Mouse (Mus musculus) CH12.LX (cell line): ENCODE measurements around the gene Ascl5. TPM values are rescaled to one million over a fixed set of nuclear protein-coding genes. Genes with fewer than 3 reads are reported as not detected.

ENCODE experiments used
- DNase-seq: peaks from one replicate; pipeline ENCODE4 v3.0.0-alpha.2; 2013; ENCODE audit errors: extremely low read depth
- H3K27ac ChIP-seq: 2 replicates; pipeline ENCODE4 v1.5.1; 2012; ENCODE audit warnings: low read depth, mild to moderate bottlenecking, control low read depth, moderate library complexity; ENCODE audit not compliant: insufficient read depth
- H3K27me3 ChIP-seq: replicated peaks from 2 replicates; pipeline ENCODE3; 2012; ENCODE audit warnings: inconsistent platforms
- H3K36me3 ChIP-seq, 2 experiments: replicated peaks in 1 of 2; 2 replicates each; pipeline versions ENCODE3 to v1.6.1; 2012; ENCODE audit warnings: inconsistent platforms in 1 of 2, low read length in 1 of 2, mild to moderate bottlenecking in 1 of 2, mixed read lengths in 1 of 2, moderate library complexity in 1 of 2; ENCODE audit not compliant: control insufficient read depth in 1 of 2, insufficient read depth in 1 of 2
- H3K4me1 ChIP-seq, 2 experiments: 2 replicates each; pipeline ENCODE4 v1.6.1; 2012; ENCODE audit warnings: inconsistent platforms in 1 of 2, moderate library complexity in 1 of 2; ENCODE audit not compliant: insufficient read depth in 2 of 2, control insufficient read depth in 1 of 2
- H3K4me2 ChIP-seq: 2 replicates; pipeline ENCODE4 v1.6.1; 2012; ENCODE audit warnings: low read depth, mild to moderate bottlenecking, control low read depth; ENCODE audit not compliant: poor library complexity, insufficient read depth, severe bottlenecking
- H3K4me3 ChIP-seq, 3 experiments: fragments of 150-350 bp in 1 of 3; sonication (generic) in 1 of 3; replicated peaks in 1 of 3; 2 replicates each; pipeline versions ENCODE3 to v1.5.1; 2011 to 2012; ENCODE audit warnings: low read depth in 2 of 3, low read length in 2 of 3, mild to moderate bottlenecking in 2 of 3, moderate library complexity in 2 of 3, control low read depth in 1 of 3, improper control_type of control experiment in 1 of 3, inconsistent platforms in 1 of 3, mixed read lengths in 1 of 3; ENCODE audit not compliant: poor library complexity in 1 of 3
- H3K79me2 ChIP-seq: replicated peaks from 2 replicates; pipeline ENCODE4 v1.6.1; 2012; ENCODE audit warnings: mild to moderate bottlenecking, moderate library complexity; ENCODE audit not compliant: control insufficient read depth, poor library complexity, insufficient read depth, severe bottlenecking; ENCODE audit errors: extremely low read depth
- H3K9ac ChIP-seq: 2 replicates; pipeline ENCODE4 v1.6.1; 2012; ENCODE audit warnings: low read depth, mild to moderate bottlenecking, control low read depth, moderate library complexity; ENCODE audit not compliant: insufficient read depth
- H3K9me3 ChIP-seq: replicated peaks from 2 replicates; pipeline ENCODE3; 2012; ENCODE audit warnings: low read length, inconsistent platforms, mixed read lengths
- CHD2 ChIP-seq: IDR thresholded peaks from 2 replicates; pipeline ENCODE4 v1.6.1; 2011; ENCODE audit warnings: low read length, improper control_type of control experiment
- CTCF ChIP-seq, 2 experiments: IDR thresholded peaks in 1 of 2; conservative IDR thresholded peaks in 1 of 2; 2 replicates each; pipeline ENCODE4 v1.5.1; 2011 to 2012; ENCODE audit warnings: low read depth in 2 of 2, low read length in 2 of 2, improper control_type of control experiment in 1 of 2, inconsistent platforms in 1 of 2, mild to moderate bottlenecking in 1 of 2, moderate library complexity in 1 of 2
- E2F4 ChIP-seq: IDR thresholded peaks from 2 replicates; pipeline ENCODE4 v1.6.1; 2011; ENCODE audit warnings: low read depth, low read length, improper control_type of control experiment; ENCODE audit not compliant: insufficient replicate concordance
- ELF1 ChIP-seq: IDR thresholded peaks from 2 replicates; pipeline ENCODE4 v1.6.1; 2014; ENCODE audit warnings: low read depth, mild to moderate bottlenecking, inconsistent platforms, low read length, improper control_type of control experiment
- EP300 ChIP-seq: IDR thresholded peaks from 2 replicates; pipeline ENCODE4 v1.6.1; 2011; ENCODE audit warnings: low read length, improper control_type of control experiment
- JUND ChIP-seq: conservative IDR thresholded peaks from 2 replicates; pipeline ENCODE4 v1.6.1; 2011; ENCODE audit warnings: low read depth, low read length, improper control_type of control experiment
- MAFK ChIP-seq: IDR thresholded peaks from 2 replicates; pipeline ENCODE4 v1.6.1; 2011; ENCODE audit warnings: low read length, improper control_type of control experiment; ENCODE audit not compliant: insufficient replicate concordance
- MXI1 ChIP-seq: IDR thresholded peaks from 2 replicates; pipeline ENCODE4 v1.6.1; 2011; ENCODE audit warnings: mild to moderate bottlenecking, low read depth, low read length, improper control_type of control experiment
- PAX5 ChIP-seq: IDR thresholded peaks from 2 replicates; pipeline ENCODE4 v1.6.1; 2012; ENCODE audit warnings: low read length, inconsistent platforms, mixed read lengths
- POLR2A ChIP-seq: IDR thresholded peaks from 2 replicates; pipeline ENCODE4 v1.6.1; 2011; ENCODE audit warnings: low read depth, mild to moderate bottlenecking, improper control_type of control experiment, low read length
- SIN3A ChIP-seq: IDR thresholded peaks from 2 replicates; pipeline ENCODE4 v1.6.1; 2012; ENCODE audit warnings: low read length, improper control_type of control experiment, inconsistent platforms
- SMC3 ChIP-seq: IDR thresholded peaks from 2 replicates; pipeline ENCODE4 v1.6.1; 2011; ENCODE audit warnings: low read depth, low read length, improper control_type of control experiment
- TBP ChIP-seq: conservative IDR thresholded peaks from 2 replicates; pipeline ENCODE4 v1.6.1; 2011; ENCODE audit warnings: low read depth, low read length, improper control_type of control experiment
- TCF12 ChIP-seq: IDR thresholded peaks from 2 replicates; pipeline ENCODE4 v1.6.1; 2014; ENCODE audit warnings: low read depth, mild to moderate bottlenecking, inconsistent platforms, low read length, improper control_type of control experiment
- USF1 ChIP-seq: IDR thresholded peaks from 2 replicates; pipeline ENCODE4 v1.6.1; 2014; ENCODE audit warnings: low read depth, mild to moderate bottlenecking, inconsistent platforms, low read length, improper control_type of control experiment
- dilution Hi-C: fragments of 300-500 bp; cut with MboI; formaldehyde crosslinking; loops from 2 replicates; pipeline ENCODE4 v1.14.3; 2020; ENCODE audit warnings: low sequenced_read_pairs; ENCODE audit not compliant: extremely low pct_unique_long_range_greater_than_20kb, extremely low pct_ligation_motif_present
- in situ Hi-C: fragments of 300-500 bp; cut with MboI; formaldehyde crosslinking; loops from 3 replicates; pipeline ENCODE4 v1.14.3; 2019; ENCODE audit warnings: low sequenced_read_pairs, low pct_ligation_motif_present, low pct_unique_long_range_greater_than_20kb, mixed read lengths
- polyA plus RNA-seq: library from polyadenylated mRNA; unstranded; fragments of >175 nt; gene quantifications from 2 replicates; pipeline ENCODE4 v1.2.1, GENCODE M21; 2012; ENCODE audit warnings: low read depth; ENCODE audit not compliant: insufficient read length
- total RNA-seq, 2 experiments: library from RNA; depleted of rRNA; stranded (reverse); fragments of 300-350 nt in 1 of 2; fragments of >200 nt in 1 of 2; gene quantifications; 2 replicates each; pipeline ENCODE4 v1.2.3; 2012 to 2014

Ascl5 gene
- total and polyA plus RNA-seq, 3 experiments: not detected

GRCm38 (mm10) chr1:136081161-136081560 is 30.6 kb downstream of the Ascl5 start:
- Histone ChIP-seq H3K27ac (no peak overlapping the region), H3K36me3 (no peaks in the 10 kb centered on the region), H3K4me2 (no peak overlapping the region), H3K79me2 (no peaks in the 10 kb centered on the region), H3K4me1 (no peaks in the 10 kb centered on the region), H3K9me3 (peaks cover 2% of the 10 kb centered on the region), H3K9ac (no peak overlapping the region), H3K27me3 (peaks cover 64% of the 10 kb centered on the region), H3K4me3 (no peak overlapping the region)
- TF ChIP-seq JUND: no peak
- TF ChIP-seq TCF12: no peak
- no peak for TF ChIP-seq PAX5
- no peak for DNase-seq
- dilution Hi-C loops (no loop called here), in situ Hi-C loops (no loop called here)

GRCm38 (mm10) chr1:136085988-136086685 is 35.5 kb downstream of the Ascl5 start:
- in situ Hi-C loops (no loop called here), dilution Hi-C loops (no loop called here)
- Histone ChIP-seq H3K36me3 (no peaks in the 10 kb centered on the region), H3K4me1 (no peaks in the 10 kb centered on the region), H3K9me3 (peaks cover 2% of the 10 kb centered on the region), H3K9ac (no peak overlapping the region), H3K4me2 (no peak overlapping the region), H3K79me2 (no peaks in the 10 kb centered on the region), H3K27me3 (peaks cover 70% of the 10 kb centered on the region), H3K4me3 (no peak overlapping the region), H3K27ac (no peak overlapping the region)
- no peak for DNase-seq
- TF ChIP-seq SMC3: no peak
- no peak for TF ChIP-seq CTCF (conservative IDR thresholded peaks at IDR 0.05 in 1 of 2, IDR thresholded peaks at IDR 0.05 in 1 of 2; ENCODE audit: low read depth in 2 of 2, low read length in 2 of 2)
- TF ChIP-seq POLR2A: no peak
- no peak for TF ChIP-seq CHD2
- TF ChIP-seq EP300: no peak
- TF ChIP-seq SIN3A: no peak
- TF ChIP-seq MAFK: no peak
- no peak for TF ChIP-seq USF1
- no peak for TF ChIP-seq E2F4
- TF ChIP-seq MXI1: no peak
- TF ChIP-seq TBP: no peak
- no peak for TF ChIP-seq ELF1
- TF ChIP-seq TCF12: no peak
